Mouse (Mus musculus): Measurements from ENCODE around the gene Taf15.
A peak's percentile ranks its signal among the peaks of the same experiment; 100 is the strongest.

Gene Taf15

DNA sequence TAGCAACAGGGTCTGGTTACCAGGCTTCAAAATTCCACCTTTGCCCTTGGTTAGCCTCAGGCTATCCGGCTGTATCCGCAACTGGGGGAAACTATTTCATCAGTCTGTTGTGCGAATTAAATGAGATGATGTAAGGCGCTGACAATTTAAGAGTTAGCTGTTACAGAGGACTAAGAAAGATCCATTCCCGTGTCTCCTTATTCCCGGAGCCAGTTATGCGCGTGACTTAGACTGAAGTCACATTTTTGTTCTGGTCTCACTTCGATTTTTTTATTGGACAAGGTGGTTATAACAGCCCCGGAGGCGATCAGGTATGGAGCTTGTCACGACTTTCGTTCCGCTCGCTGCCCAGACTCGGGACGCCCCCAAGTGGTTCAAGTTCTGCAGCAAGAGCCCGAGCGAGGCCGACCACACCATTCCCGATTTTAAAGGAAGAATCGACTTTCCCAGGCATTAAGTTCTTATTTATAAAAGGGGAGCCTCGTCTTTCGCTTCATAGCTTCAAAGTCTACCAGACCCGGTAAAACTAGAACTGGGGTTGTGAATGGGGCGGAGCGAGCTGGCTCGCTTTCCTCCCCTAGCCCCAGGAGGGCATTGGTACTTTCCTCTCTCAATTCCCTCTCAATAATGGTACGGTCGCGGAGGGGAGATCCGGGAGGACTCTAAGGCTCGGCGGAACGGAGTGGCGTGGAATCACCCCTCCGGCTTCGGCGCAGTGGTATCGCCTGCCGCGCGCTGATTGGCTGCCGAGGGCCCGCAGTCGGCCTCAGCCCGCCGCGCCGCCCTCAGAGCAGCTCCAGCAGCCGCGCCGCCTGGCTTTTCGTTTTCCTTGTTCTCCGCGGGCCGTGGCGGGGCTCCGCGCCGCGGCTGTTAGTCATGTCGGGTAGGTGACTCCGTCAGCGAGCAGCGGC is at the start of gene Taf15:
Gene Taf15 (plus strand): TSS at position 763 of the 911 bp plus-strand sequence.
- peak; percentile 96 for DNase-seq (ENCODE audit: low read depth, low spot score)

GRCm38 (mm10) chr11:83424681-83425080 is 48.2 kb upstream of the Taf15 start:
- DNase-seq (ENCODE audit: low read depth, low spot score) = peak; percentile 68

DNA sequence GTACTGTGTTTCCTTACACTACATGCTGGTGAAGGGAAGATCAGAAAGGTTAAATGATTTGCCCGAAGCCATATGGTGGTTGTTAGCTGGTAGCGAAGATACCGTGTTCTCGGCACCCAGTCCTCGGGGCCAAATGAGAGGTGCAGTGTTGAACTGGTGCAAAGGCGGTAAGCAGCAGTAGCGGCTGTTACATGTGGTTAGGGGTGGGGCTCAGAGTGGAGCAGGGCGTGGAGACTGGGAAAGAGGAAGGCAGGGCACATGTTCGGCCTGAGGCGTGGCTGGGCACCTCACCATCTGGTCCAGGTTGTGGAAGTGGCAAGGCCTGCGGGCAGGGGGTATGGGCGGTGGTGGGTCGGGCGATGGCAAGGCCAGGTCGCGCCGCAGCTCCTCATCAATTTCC is 45.9 kb upstream of the Taf15 start:
- DNase-seq (ENCODE audit: low read depth, low spot score) = no peak

GRCm38 (mm10) chr11:83429355-83429754 is 43.5 kb upstream of the Taf15 start, which contains the start of gene Gas2l2:
Gas2l2 (minus strand) TSS chr11:83429455.
- no peak for DNase-seq (ENCODE audit: low read depth, low spot score)

GRCm38 (mm10) chr11:83432533-83432932 is 40.4 kb upstream of the Taf15 start:
- DNase-seq (ENCODE audit: low read depth, low spot score) = no peak

GRCm38 (mm10) chr11:83437377-83437776 is 35.5 kb upstream of the Taf15 start, which contains the start of gene 1700020L24Rik:
1700020L24Rik (plus strand) TSS chr11:83437677.
- DNase-seq (ENCODE audit: low read depth, low spot score) = no peak

GRCm38 (mm10) chr11:83439426-83440060 is 33.3 kb upstream of the Taf15 start:
- DNase-seq (ENCODE audit: low read depth, low spot score) = no peak

GRCm38 (mm10) chr11:83440081-83441064 is 32.5 kb upstream of the Taf15 start:
- peak; percentile 96 for DNase-seq (ENCODE audit: low read depth, low spot score)

GRCm38 (mm10) chr11:83441235-83441634 is 31.7 kb upstream of the Taf15 start:
- DNase-seq (ENCODE audit: low read depth, low spot score) = no peak

DNA sequence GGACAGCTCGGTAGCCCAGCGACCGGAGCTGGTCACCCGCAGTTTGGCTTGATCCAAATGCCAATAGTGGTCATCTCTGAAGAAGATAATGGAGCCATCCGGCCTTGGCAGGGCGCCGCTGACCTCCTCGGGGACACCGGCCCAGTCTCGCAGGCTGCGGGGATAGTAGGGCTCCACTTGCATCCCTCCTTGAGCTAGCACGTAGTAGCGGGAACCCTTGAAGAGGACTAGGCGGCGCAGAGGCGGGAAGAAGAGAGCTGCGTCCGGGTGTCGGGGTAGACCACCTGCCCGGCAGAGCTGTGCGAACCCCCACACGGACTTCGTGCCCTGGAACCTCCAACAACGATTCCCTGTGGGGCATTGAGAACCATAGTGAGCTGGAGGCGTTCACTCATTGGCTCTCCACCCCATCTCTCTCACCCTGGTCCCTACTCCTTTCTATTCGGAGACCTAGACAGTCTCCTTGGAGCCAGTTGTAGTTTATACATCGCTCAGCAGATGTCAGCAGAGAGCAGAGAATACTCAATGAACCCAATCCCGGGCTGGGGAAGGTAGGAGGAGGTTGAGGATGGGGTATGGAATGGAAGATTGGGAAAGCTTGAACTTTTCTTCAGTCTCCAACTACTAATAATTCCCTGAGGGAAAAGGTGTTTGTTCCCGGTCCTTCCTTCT is 30.2 kb upstream of the Taf15 start:
- DNase-seq (ENCODE audit: low read depth, low spot score) = peak; percentile 71

DNA sequence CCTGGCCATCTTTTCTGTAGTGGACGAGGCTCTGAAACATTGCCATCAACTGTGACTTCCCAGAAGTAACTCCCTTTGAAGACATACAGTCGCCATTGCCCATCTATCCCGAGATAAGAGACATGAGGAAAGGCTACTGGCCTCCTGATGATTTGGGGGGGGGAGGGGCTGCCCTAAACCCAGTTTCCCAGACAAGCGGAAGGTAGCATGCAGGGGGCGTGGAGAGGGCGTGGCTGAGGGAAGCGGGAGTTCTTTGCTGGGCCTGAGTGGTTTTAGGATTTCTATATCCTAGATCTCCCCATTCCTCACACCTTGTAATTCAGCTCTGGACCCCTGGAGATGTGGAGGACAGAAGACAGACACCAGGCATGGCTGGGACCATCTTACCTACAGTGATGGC is 29.1 kb upstream of the Taf15 start:
- no peak for DNase-seq (ENCODE audit: low read depth, low spot score)

- DNase-seq (ENCODE audit: low read depth, low spot score) = no peak
These were observed 27.9 kb upstream of the Taf15 start for GRCm38 (mm10) chr11:83445001-83445400.

- no peak for DNase-seq (ENCODE audit: low read depth, low spot score)
These were observed 25.3 kb upstream of the Taf15 start for GRCm38 (mm10) chr11:83447612-83448011.

GRCm38 (mm10) chr11:83448021-83448926 is 24.6 kb upstream of the Taf15 start:
- no peak for DNase-seq (ENCODE audit: low read depth, low spot score)

- no peak for DNase-seq (ENCODE audit: low read depth, low spot score)
These were observed 24.0 kb upstream of the Taf15 start for GRCm38 (mm10) chr11:83448927-83449236.

DNA sequence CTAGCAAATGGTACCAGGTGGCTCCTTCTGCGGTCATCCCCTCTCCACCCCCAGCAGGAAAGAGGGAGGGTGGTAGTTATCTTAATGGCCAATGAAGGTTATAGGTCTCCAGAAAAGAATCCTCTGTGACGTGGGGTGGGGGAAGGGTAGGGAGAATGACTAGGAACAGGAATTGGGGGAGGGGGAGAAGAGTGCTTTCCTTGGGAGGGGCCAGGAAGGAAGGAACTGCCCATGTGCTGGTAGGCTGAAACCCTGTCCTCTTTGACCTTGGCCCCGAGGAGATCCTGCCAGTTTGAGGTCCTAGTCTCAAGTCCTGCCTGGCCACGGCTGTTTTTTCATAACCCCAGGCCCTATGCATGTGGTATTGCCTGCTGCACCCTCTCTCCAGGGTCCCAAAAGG is 23.6 kb upstream of the Taf15 start:
- no peak for DNase-seq (ENCODE audit: low read depth, low spot score)

DNA sequence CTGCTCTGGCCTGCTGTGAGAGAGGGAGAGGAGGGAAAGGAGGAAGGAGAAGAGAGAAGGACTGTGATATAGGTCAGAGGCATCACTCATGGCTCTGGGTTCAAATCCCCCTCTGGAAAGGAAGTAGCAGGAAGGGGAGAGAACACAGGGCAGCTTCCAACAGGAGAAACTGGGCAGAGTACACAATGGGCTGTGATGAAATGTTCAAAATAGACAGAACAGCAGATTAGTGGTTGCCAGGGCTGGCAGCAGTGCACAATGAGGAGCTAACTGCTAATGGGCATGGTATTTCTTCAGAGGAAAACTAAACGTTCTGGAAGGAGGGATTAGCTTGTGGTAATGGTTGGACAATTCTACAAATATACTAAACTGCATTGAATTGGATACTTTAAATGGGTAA is 22.3 kb upstream of the Taf15 start:
- no peak for DNase-seq (ENCODE audit: low read depth, low spot score)

DNA sequence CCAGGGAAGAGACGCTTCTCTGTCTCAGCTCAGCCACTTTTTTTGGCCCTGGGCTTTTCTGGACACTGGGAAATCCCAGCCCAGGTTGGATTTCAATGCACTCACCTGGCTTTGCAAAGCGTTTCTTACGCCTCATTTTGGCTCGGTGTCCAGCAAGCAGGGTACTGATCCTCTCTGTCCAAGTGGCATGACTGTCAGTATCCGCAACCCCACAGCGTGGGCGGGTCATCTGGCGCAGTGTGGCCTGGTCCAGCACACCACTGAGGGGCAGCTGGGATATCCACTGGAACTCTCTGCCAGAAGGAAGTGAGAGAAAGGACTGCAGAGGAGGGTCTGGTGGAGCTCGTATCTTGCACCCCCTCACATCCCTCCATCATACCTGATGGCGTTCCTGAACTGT is 21.6 kb upstream of the Taf15 start:
- no peak for DNase-seq (ENCODE audit: low read depth, low spot score)

DNA sequence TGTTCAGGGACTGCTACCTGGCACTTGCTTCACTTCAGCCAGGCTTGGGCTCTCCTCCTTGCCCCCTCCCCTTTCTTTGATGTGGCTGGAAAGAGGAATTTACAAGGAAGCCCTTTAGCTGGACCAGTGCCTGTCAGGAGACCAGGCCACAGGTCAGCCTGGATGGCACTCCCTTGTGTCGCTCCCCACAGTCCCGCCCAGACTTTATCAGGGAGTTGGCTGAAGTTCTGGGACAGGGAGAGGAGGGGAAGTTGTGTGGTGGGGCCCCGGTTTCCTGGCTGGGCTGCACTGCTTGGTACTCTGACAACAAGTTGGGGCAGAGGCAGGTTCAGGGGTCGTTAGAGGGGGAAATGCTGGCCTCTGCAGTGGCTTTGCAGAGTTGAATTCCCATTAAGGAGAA is 18.3 kb upstream of the Taf15 start:
- no peak for DNase-seq (ENCODE audit: low read depth, low spot score)

DNA sequence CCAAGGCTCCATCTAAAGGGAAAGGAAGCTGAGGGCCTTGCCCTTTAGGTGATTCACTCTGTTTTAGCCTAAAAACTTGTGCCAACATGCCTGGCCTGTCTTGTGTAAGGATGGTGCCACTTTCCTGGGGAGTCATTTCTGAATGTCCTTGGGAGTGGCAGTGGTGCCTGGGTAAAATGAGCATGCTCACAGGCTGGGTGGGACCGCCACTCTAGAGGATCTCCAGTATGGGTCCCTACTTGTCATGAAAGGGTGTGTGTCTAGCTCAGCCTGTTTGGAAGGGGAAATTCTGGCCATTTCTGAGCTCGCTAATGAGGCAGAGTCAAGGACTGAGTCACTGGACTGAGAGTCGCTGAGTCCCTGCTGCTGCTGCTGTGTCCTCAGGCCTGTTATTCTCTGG is 17.3 kb upstream of the Taf15 start:
- DNase-seq (ENCODE audit: low read depth, low spot score) = no peak
